Mouse (Mus musculus): ENCODE measurements around the gene Bglap.

DNA sequence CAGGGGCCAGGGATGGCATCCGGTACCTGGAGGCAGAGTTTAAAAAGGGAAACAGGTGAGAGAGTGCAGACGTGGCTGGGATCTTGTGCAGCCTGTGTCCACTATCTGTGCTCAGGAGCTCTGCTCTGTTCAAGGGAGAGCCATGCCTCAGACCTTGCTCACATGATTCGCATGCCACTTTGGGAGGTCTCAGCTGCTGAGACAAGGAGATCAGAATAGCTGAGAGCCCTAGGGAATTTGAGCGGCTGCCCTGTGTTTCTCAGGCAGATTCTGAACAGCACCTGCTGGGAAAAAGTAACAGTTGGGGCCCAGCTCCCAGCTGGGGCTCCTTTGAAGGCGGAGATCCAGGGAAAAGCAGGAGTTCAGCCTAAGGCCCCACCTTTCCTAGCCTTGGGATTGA, 24.7 kb downstream of the Bglap start:
- TF ChIP-seq CTCF (IDR thresholded peaks at IDR 0.05; ENCODE audit: control insufficient read depth, insufficient read depth, low read length) (no peak), POLR2A (IDR thresholded peaks at IDR 0.05; ENCODE audit: borderline replicate concordance, control insufficient read depth, low read depth, low read length) (no peak)
